Mouse (Mus musculus): ENCODE results near the gene Sh3bgrl. TPM values are rescaled to one million over a fixed set of nuclear protein-coding genes. Genes with fewer than 3 reads are reported as not detected.

Sh3bgrl gene
- polyA plus RNA-seq, 1 experiment from 2014 or later: 213 TPM

GRCm38 (mm10) chrX:109119829-109120826, 25.0 kb downstream of the Sh3bgrl start:
- H3K4me3 ChIP-seq (ENCODE audit: low read depth, low read length): no peak overlapping the region
- H3K9ac ChIP-seq: no peak overlapping the region
- DNase-seq (no peak), ATAC-seq (ENCODE audit: insufficient read depth) (no peak)
- no peaks in the 10 kb centered on the region for H3K36me3 ChIP-seq (ENCODE audit: insufficient read depth)
- no peaks in the 10 kb centered on the region for H3K4me1 ChIP-seq (ENCODE audit: insufficient read depth)
- H3K9me3 ChIP-seq (ENCODE audit: low read depth, low read length): no peaks in the 10 kb centered on the region
- H3K27me3 ChIP-seq (ENCODE audit: insufficient read depth, low read length): no peaks in the 10 kb centered on the region
- no peak overlapping the region for H3K27ac ChIP-seq (ENCODE audit: low read depth)
- 61% methylated on average over 14 of the region's 14 CpGs for WGBS
- no peak overlapping the region for H3K4me2 ChIP-seq
- no peak for TF ChIP-seq CTCF (IDR thresholded peaks at IDR 0.05; ENCODE audit: low read depth)

DNA sequence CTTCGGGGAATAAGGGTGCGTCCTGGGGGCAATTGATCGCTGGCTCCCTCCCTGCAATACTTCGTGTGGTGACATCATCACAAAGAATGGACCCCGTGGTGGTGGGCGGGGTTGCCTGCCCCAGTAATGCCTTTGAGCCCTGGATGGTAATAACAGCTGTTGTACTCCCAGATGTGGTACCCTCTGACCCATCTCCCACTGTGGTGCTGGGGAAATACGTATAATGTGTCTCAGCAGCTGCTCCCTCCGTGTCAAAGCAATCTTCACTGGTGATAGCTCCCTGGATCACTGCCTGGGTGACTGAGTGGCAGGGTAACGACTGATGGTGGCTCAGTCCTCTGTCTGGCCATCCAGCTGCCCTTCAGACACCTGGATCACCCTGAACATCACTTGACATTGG, 26.0 kb downstream of the Sh3bgrl start:
- H3K4me2 ChIP-seq: no peak overlapping the region
- H3K4me3 ChIP-seq (ENCODE audit: low read depth, low read length): no peak overlapping the region
- no peak overlapping the region for H3K9ac ChIP-seq
- no peak overlapping the region; the same call in 1 of the 2 replicates for H3K27ac ChIP-seq (ENCODE audit: low read depth)
- DNase-seq: no peak
- no peaks in the 10 kb centered on the region for H3K9me3 ChIP-seq (ENCODE audit: low read depth, low read length)
- H3K4me1 ChIP-seq (ENCODE audit: insufficient read depth): peaks cover 3% of the 10 kb centered on the region; the same call in 1 of the 2 replicates
- TF ChIP-seq CTCF (IDR thresholded peaks at IDR 0.05; ENCODE audit: low read depth): no peak
- H3K27me3 ChIP-seq (ENCODE audit: insufficient read depth, low read length): no peaks in the 10 kb centered on the region
- WGBS: 33% methylated on average over 9 of the region's 9 CpGs
- ATAC-seq (ENCODE audit: insufficient read depth): peak; percentile 64; the same call in 1 of the 2 replicates
- no peaks in the 10 kb centered on the region for H3K36me3 ChIP-seq (ENCODE audit: insufficient read depth)

GRCm38 (mm10) chrX:109122670-109123069, 27.5 kb downstream of the Sh3bgrl start:
- Histone ChIP-seq H3K4me3 (ENCODE audit: low read depth, low read length) (no peak overlapping the region), H3K27ac (ENCODE audit: low read depth) (no peak overlapping the region), H3K4me2 (no peak overlapping the region), H3K9ac (no peak overlapping the region), H3K36me3 (ENCODE audit: insufficient read depth) (no peaks in the 10 kb centered on the region), H3K9me3 (ENCODE audit: low read depth, low read length) (no peaks in the 10 kb centered on the region), H3K4me1 (ENCODE audit: insufficient read depth) (peaks cover 3% of the 10 kb centered on the region; the same call in 1 of the 2 replicates), H3K27me3 (ENCODE audit: insufficient read depth, low read length) (no peaks in the 10 kb centered on the region)
- WGBS: 27% methylated on average over 1 of the region's 1 CpGs
- TF ChIP-seq CTCF (IDR thresholded peaks at IDR 0.05; ENCODE audit: low read depth): no peak
- no peak for ATAC-seq (ENCODE audit: insufficient read depth)
- peak; percentile 49 for DNase-seq

DNA sequence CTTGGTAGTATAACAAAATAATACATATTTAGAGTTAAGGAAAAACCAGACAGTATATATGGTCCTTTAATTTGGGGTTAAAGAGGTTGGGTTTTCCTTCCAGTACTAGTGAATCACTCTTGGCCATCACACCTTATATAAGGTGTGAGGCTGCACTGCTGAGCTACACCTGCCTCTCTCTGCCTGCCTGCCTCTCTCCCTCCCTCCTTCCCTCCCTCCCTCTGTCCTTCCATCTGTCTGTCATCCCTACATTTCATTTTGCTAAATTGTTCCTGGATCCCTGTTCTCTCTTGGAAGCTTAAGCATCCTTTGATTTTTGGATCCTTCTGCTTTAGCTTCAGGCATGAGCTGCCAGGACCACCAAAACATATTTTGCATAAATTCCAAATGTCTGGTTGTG, 28.6 kb downstream of the Sh3bgrl start:
- no peaks in the 10 kb centered on the region for H3K9me3 ChIP-seq (ENCODE audit: low read depth, low read length)
- TF ChIP-seq CTCF (IDR thresholded peaks at IDR 0.05; ENCODE audit: low read depth): no peak
- DNase-seq: no peak
- no peak overlapping the region for H3K9ac ChIP-seq
- no peaks in the 10 kb centered on the region for H3K36me3 ChIP-seq (ENCODE audit: insufficient read depth)
- H3K4me1 ChIP-seq (ENCODE audit: insufficient read depth): peaks cover 3% of the 10 kb centered on the region; the same call in 1 of the 2 replicates
- H3K4me3 ChIP-seq (ENCODE audit: low read depth, low read length): no peak overlapping the region
- no peak overlapping the region for H3K4me2 ChIP-seq
- no peak overlapping the region for H3K27ac ChIP-seq (ENCODE audit: low read depth)
- H3K27me3 ChIP-seq (ENCODE audit: insufficient read depth, low read length): no peaks in the 10 kb centered on the region
- ATAC-seq (ENCODE audit: insufficient read depth): no peak

DNA sequence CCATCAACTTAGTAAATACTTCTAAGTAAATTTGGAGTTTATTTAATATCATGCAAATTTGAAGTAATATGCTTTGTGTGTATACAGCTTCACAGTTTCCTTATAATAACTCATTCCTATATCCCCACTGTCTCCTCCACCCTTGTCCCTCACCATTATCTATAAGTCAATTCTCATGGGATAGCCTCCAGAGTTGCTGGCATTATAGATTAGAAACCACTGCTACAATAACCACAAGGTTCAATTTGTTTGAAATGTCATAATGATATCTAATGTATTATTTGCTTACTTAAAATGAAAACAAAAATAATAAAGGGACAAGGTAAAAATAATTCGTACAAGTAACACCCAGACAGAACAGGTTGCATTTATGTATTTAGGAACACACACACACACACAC, 31.7 kb downstream of the Sh3bgrl start:
- H3K27ac ChIP-seq (ENCODE audit: low read depth): no peak overlapping the region
- no peaks in the 10 kb centered on the region for H3K27me3 ChIP-seq (ENCODE audit: insufficient read depth, low read length)
- DNase-seq: no peak
- no peak for ATAC-seq (ENCODE audit: insufficient read depth)
- no peak overlapping the region for H3K9ac ChIP-seq
- TF ChIP-seq CTCF (IDR thresholded peaks at IDR 0.05; ENCODE audit: low read depth): no peak
- H3K4me1 ChIP-seq (ENCODE audit: insufficient read depth): peaks cover 3% of the 10 kb centered on the region; the same call in 1 of the 2 replicates
- no peak overlapping the region for H3K4me3 ChIP-seq (ENCODE audit: low read depth, low read length)
- 52% methylated on average over 1 of the region's 1 CpGs for WGBS
- no peaks in the 10 kb centered on the region for H3K36me3 ChIP-seq (ENCODE audit: insufficient read depth)
- H3K9me3 ChIP-seq (ENCODE audit: low read depth, low read length): no peaks in the 10 kb centered on the region
- H3K4me2 ChIP-seq: no peak overlapping the region

- Histone ChIP-seq H3K27ac (ENCODE audit: low read depth) (peak overlapping the region; percentile 60; the same call in 1 of the 2 replicates), H3K9me3 (ENCODE audit: low read depth, low read length) (no peaks in the 10 kb centered on the region), H3K9ac (no peak overlapping the region), H3K4me1 (ENCODE audit: insufficient read depth) (peaks cover 3% of the 10 kb centered on the region; the same call in 1 of the 2 replicates), H3K27me3 (ENCODE audit: insufficient read depth, low read length) (no peaks in the 10 kb centered on the region), H3K4me2 (no peak overlapping the region), H3K36me3 (ENCODE audit: insufficient read depth) (no peaks in the 10 kb centered on the region), H3K4me3 (ENCODE audit: low read depth, low read length) (no peak overlapping the region)
- ATAC-seq (ENCODE audit: insufficient read depth) (peak; percentile 77), DNase-seq (peak; percentile 80)
- TF ChIP-seq CTCF (IDR thresholded peaks at IDR 0.05; ENCODE audit: low read depth): no peak
- 22% methylated on average over 7 of the region's 7 CpGs for WGBS
Observed at GRCm38 (mm10) chrX:109127551-109128088, 32.5 kb downstream of the Sh3bgrl start.

GRCm38 (mm10) chrX:109130066-109130465, 34.9 kb downstream of the Sh3bgrl start:
- no peak overlapping the region for H3K4me3 ChIP-seq (ENCODE audit: low read depth, low read length)
- DNase-seq: no peak
- no peaks in the 10 kb centered on the region for H3K9me3 ChIP-seq (ENCODE audit: low read depth, low read length)
- no peak for ATAC-seq (ENCODE audit: insufficient read depth)
- H3K4me1 ChIP-seq (ENCODE audit: insufficient read depth): peaks cover 3% of the 10 kb centered on the region; the same call in 1 of the 2 replicates
- H3K36me3 ChIP-seq (ENCODE audit: insufficient read depth): no peaks in the 10 kb centered on the region
- no peak overlapping the region for H3K27ac ChIP-seq (ENCODE audit: low read depth)
- H3K4me2 ChIP-seq: no peak overlapping the region
- no peaks in the 10 kb centered on the region for H3K27me3 ChIP-seq (ENCODE audit: insufficient read depth, low read length)
- TF ChIP-seq CTCF (IDR thresholded peaks at IDR 0.05; ENCODE audit: low read depth): no peak
- H3K9ac ChIP-seq: no peak overlapping the region
- 58% methylated on average over 1 of the region's 1 CpGs for WGBS
